Mouse (Mus musculus): ENCODE results near the gene Knstrn. TPM values are rescaled to one million over a fixed set of nuclear protein-coding genes. Genes with fewer than 3 reads are reported as not detected.

The Knstrn gene
- total and polyA plus RNA-seq, 3 experiments, result 72.9 to 97.2 (median 72.9) TPM

DNA sequence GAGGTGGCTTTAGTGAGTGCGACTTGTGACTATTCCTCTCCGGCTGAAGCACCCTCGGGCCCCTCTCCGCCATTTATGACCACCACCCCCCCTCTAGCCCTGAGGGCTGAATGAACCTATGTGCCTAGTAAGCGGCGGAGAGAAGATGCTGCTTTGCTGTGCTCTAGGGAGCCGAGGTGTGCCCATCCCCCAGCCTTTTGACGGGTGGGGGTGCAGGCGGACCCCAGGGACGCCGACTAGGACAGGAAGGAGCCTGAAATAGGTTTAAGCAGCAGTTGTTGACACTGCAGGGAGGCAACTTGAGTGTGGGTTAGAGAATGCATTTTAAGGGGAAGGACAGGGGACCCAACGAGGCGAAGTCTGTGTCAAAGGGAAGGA, 83.1 kb downstream of the Knstrn start (continued):
- TF ChIP-seq IRF4 (IDR thresholded peaks at IDR 0.05; ENCODE audit: low read depth, low read length) (no peak), E2F4 (IDR thresholded peaks at IDR 0.05; ENCODE audit: insufficient replicate concordance, low read depth, low read length) (no peak), USF1 (IDR thresholded peaks at IDR 0.05; ENCODE audit: low read depth, low read length) (no peak), ELF1 (IDR thresholded peaks at IDR 0.05; ENCODE audit: low read depth, low read length) (0 out of 2 replicates have a peak, but pooled peaks have one; percentile 8), SIN3A (IDR thresholded peaks at IDR 0.05; ENCODE audit: low read length) (no peak), EP300 (IDR thresholded peaks at IDR 0.05; ENCODE audit: low read length) (no peak), TCF12 (IDR thresholded peaks at IDR 0.05; ENCODE audit: low read depth, low read length) (no peak), ZNF384 (IDR thresholded peaks at IDR 0.05; ENCODE audit: low read depth, low read length) (no peak)

DNA sequence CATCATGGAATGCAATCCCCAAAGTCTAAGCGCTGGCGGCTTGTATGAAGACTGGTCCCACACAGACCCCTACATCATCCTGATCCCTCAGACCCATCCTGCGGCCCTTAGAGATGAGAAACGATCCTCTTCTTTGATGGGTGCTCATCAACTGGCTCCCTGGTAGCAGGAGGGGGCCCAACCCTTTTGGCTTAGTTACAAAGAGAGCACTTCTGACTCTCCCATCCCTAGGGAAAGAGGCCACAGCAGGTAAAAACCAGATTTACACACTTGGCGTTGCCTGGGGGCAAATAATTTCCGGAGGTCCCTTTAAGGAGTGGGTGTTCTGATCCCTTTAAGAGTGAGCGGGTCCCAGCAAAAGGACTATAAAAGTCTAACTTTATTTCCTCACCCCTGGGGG, 83.6 kb downstream of the Knstrn start:
- Histone ChIP-seq H3K4me2 (ENCODE audit: insufficient read depth, low read depth, poor library complexity, severe bottlenecking) (peak overlapping the region; percentile 44), H3K9me3 (replicated peaks; ENCODE audit: low read length) (no peaks in the 10 kb centered on the region), H3K4me3 (replicated peaks in 1 of 3; ENCODE audit: low read depth in 2 of 3, low read length in 2 of 3, poor library complexity in 1 of 3) (peak overlapping the region; percentile 50 to 71 (median 63)), H3K79me2 (replicated peaks; ENCODE audit: control insufficient read depth, extremely low read depth, insufficient read depth, poor library complexity, severe bottlenecking) (peaks cover 10% of the 10 kb centered on the region), H3K36me3 (replicated peaks in 1 of 2; ENCODE audit: control insufficient read depth in 1 of 2, insufficient read depth in 1 of 2, low read length in 1 of 2) (no peaks in the 10 kb centered on the region), H3K4me1 (ENCODE audit: control insufficient read depth in 1 of 2, insufficient read depth in 2 of 2) (peaks cover 8 to 40% of the 10 kb centered on the region in 2 experiments), H3K27ac (ENCODE audit: insufficient read depth, low read depth) (no peak overlapping the region), H3K27me3 (replicated peaks) (peaks cover 25% of the 10 kb centered on the region), H3K9ac (ENCODE audit: insufficient read depth, low read depth) (peak overlapping the region; percentile 42)
- in situ Hi-C loops (cut with MboI; ENCODE audit: low pct_ligation_motif_present, low pct_unique_long_range_greater_than_20kb, low sequenced_read_pairs), result loop anchor here (10.0 to 25.0 kb wide), 4 partner anchors 77 to 410 kb away; partner anchors contain the start of gene Srp14
- DNase-seq (ENCODE audit: extremely low read depth), result no peak
- dilution Hi-C loops (cut with MboI; ENCODE audit: extremely low pct_ligation_motif_present, extremely low pct_unique_long_range_greater_than_20kb, low sequenced_read_pairs), result no loop called here
- TF ChIP-seq UBTF (IDR thresholded peaks at IDR 0.05; ENCODE audit: low read depth, low read length) (no peak), NELFE (IDR thresholded peaks at IDR 0.05; ENCODE audit: low read depth, low read length) (no peak), RAD21 (IDR thresholded peaks at IDR 0.05; ENCODE audit: low read depth, low read length) (no peak), SIN3A (IDR thresholded peaks at IDR 0.05; ENCODE audit: low read length) (no peak), ZMIZ1 (IDR thresholded peaks at IDR 0.05; ENCODE audit: low read depth, low read length) (no peak), NRF1 (IDR thresholded peaks at IDR 0.05; ENCODE audit: low read depth, low read length) (no peak), ZKSCAN1 (IDR thresholded peaks at IDR 0.05; ENCODE audit: borderline replicate concordance, low read depth, low read length) (no peak), MAX (IDR thresholded peaks at IDR 0.05; ENCODE audit: low read length) (no peak), POLR2AphosphoS2 (IDR thresholded peaks at IDR 0.05; ENCODE audit: low read depth, low read length) (no peak), CTCF (conservative IDR thresholded peaks at IDR 0.05 in 1 of 2, IDR thresholded peaks at IDR 0.05 in 1 of 2; ENCODE audit: low read depth in 2 of 2, low read length in 2 of 2) (no peak), USF1 (IDR thresholded peaks at IDR 0.05; ENCODE audit: low read depth, low read length) (no peak), RCOR1 (conservative IDR thresholded peaks at IDR 0.05; ENCODE audit: low read depth, low read length) (no peak)

DNA sequence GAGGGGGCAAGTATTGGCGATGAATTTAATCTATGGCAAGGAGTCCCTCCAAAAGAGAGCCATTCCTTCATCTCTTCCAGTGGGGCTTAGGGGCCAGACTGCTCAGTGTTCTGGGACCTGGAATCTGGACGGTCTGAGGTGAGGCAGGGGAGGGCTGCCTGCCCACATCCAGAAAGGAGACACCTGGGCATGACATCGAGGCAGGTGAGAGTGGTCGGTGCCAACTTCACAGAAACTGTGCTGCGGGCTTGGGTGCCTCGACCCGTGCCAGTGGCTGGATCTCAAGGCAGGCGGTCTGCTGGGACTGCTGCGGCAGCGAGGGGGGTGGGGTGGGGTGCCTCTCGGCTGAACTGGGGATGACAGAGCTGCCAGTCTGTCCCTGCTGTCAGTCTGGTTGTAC, 84.0 kb downstream of the Knstrn start:
- no peaks in the 10 kb centered on the region for H3K9me3 ChIP-seq (replicated peaks; ENCODE audit: low read length)
- TF ChIP-seq ZKSCAN1 (IDR thresholded peaks at IDR 0.05; ENCODE audit: borderline replicate concordance, low read depth, low read length), result no peak
- TF ChIP-seq TCF12 (IDR thresholded peaks at IDR 0.05; ENCODE audit: low read depth, low read length), result no peak
- no peak for TF ChIP-seq POLR2A (IDR thresholded peaks at IDR 0.05; ENCODE audit: low read depth, low read length)
- no peak for TF ChIP-seq MYC (IDR thresholded peaks at IDR 0.05; ENCODE audit: low read depth, low read length)
- no peak for TF ChIP-seq ZMIZ1 (IDR thresholded peaks at IDR 0.05; ENCODE audit: low read depth, low read length)
- no peak for TF ChIP-seq USF2 (conservative IDR thresholded peaks at IDR 0.05; ENCODE audit: low read depth, low read length)
- no peak for TF ChIP-seq MXI1 (IDR thresholded peaks at IDR 0.05; ENCODE audit: low read depth, low read length)
- TF ChIP-seq MAX (IDR thresholded peaks at IDR 0.05; ENCODE audit: low read length), result no peak
- no peak for TF ChIP-seq SMC3 (IDR thresholded peaks at IDR 0.05; ENCODE audit: low read depth, low read length)
- no peak for TF ChIP-seq MEF2A (IDR thresholded peaks at IDR 0.05; ENCODE audit: borderline replicate concordance, low read depth, low read length)
- H3K27me3 ChIP-seq (replicated peaks), result peaks cover 25% of the 10 kb centered on the region
- no peak overlapping the region for H3K27ac ChIP-seq (ENCODE audit: insufficient read depth, low read depth)
- H3K79me2 ChIP-seq (replicated peaks; ENCODE audit: control insufficient read depth, extremely low read depth, insufficient read depth, poor library complexity, severe bottlenecking), result peaks cover 14% of the 10 kb centered on the region
- dilution Hi-C loops (cut with MboI; ENCODE audit: extremely low pct_ligation_motif_present, extremely low pct_unique_long_range_greater_than_20kb, low sequenced_read_pairs) (no loop called here), in situ Hi-C loops (cut with MboI; ENCODE audit: low pct_ligation_motif_present, low pct_unique_long_range_greater_than_20kb, low sequenced_read_pairs) (loop anchor here (10.0 to 25.0 kb wide), 4 partner anchors 77 to 411 kb away; partner anchors contain the start of gene Srp14)
- no peak for DNase-seq (ENCODE audit: extremely low read depth)
- no peak overlapping the region for H3K4me2 ChIP-seq (ENCODE audit: insufficient read depth, low read depth, poor library complexity, severe bottlenecking)
- peaks cover 8 to 40% of the 10 kb centered on the region in 2 experiments for H3K4me1 ChIP-seq (ENCODE audit: control insufficient read depth in 1 of 2, insufficient read depth in 2 of 2)
- no peak overlapping the region for H3K9ac ChIP-seq (ENCODE audit: insufficient read depth, low read depth)
- H3K36me3 ChIP-seq (replicated peaks in 1 of 2; ENCODE audit: control insufficient read depth in 1 of 2, insufficient read depth in 1 of 2, low read length in 1 of 2), result no peaks in the 10 kb centered on the region
- no peak overlapping the region for H3K4me3 ChIP-seq (replicated peaks in 1 of 3; ENCODE audit: low read depth in 2 of 3, low read length in 2 of 3, poor library complexity in 1 of 3)

Measured in CH12.LX (cell line).